Mouse (Mus musculus) B cell, adult 2 months (primary cell): Measurements from ENCODE around the gene Pex11b.
"Not testable (repeated sequence)": the region's sequence is repeated elsewhere in the genome, so short reads cannot be mapped to it uniquely, and the experiment has no call there.

Source experiments
- DNase-seq, 2 experiments: peaks; one replicate each; pipeline ENCODE4 v3.0.0; 2022

The Pex11b gene

DNA sequence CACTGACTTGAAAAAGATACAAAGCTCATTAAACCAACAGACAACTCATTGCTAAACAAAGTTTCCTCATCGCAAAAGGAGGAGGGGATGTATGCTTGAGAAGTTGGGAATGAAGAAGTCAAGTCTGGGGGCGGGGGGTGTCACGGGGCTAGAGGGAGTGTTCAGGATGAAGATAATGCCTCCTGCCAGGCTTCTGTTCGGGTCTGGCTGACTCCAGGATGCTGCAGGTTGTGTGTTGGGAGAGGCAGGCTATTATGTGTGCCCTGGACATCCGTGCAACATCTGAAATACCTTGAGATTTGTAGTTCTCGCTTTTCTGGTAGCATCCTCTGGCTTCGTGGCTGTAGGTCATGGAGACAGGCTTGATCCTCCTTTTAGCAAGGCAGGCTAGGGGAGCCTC lies 43.3 kb downstream of the Pex11b start:
- DNase-seq: no peak

- DNase-seq: no peak
Measured at GRCm38 (mm10) chr3:96679159-96679674, 44.0 kb downstream of the Pex11b start.

DNA sequence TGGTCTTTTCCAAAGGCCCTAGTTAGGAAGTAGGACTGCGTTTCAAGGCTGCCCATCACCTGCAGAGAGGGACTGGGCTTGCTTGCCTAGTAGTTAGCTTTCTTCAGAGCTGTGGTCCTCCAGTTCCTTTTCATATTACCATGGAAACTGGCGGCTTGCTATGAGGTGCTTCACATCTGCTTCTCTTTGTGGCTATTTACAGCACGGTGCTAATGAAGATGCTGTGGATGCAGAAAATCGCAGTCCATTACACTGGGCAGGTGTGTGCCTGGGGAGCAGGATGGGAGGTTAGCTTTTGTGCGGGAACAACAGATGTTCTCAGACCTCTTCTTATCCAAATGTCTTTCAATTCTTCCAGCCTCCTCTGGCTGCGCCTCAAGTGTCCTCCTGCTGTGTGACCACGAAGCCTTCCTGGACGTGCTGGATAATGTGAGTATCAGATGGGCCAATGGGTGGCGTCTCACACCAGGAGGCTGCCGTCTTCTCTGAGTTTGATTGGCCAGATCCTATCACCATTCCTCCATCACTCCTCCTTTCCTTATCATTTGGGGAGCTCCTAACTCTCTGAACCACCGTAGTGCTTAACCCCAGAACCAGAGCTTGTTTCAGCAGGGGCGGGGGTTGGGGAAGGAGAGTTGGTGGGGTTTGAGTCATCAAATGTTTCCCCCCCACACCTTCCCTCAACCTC lies 45.2 kb downstream of the Pex11b start:
- no peak for DNase-seq

GRCm38 (mm10) chr3:96683496-96683895 lies 48.3 kb downstream of the Pex11b start:
- no peak for DNase-seq

DNA sequence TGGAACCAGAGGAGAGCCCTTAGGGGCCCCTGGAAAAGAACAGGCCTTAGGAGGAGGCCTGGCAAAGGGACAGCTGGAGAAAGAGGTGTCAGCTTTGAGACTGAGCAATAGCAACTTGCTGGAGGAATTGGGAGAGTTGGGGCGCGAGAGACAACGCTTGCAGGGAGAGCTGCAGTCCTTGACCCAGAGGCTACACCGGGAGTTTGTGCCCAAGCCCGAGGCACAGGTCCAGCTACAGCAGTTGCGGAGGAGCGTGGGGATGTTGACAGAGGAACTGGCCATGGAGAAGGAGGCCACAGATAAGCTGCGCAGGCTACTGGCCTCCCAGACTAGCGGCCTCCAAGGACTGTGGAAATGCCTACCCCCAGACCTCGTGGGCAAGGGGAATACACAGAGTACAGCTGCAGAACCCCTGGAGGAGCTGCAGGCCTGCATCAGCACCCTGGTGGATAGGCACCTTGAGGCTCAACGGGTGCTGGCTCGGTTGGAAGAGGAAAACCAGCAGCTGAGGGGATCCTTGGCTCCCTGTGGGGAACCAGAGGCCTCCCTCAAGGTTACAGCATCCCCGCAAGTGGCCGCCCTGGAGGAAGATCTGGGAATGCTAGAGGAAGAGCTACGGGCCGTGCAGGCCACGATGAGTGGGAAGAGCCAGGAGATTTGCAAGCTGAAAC lies 49.1 kb downstream of the Pex11b start:
- no peak for DNase-seq

DNA sequence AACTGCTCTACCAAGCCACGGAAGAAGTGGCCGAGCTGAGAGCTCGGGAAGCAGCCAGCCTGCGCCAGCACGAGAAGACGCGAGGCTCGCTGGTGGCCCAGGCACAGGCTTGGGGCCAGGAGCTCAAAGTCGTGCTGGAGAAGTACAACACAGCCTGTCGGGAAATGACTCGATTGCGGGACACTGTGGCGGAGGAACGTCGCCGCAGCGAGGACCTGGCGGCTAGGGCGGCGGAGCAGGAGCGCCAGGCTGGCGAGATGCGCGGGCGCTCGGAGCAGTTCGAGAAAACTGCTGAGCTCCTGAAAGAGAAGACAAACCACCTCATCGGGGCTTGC lies 49.6 kb downstream of the Pex11b start:
- no peak for DNase-seq

DNA sequence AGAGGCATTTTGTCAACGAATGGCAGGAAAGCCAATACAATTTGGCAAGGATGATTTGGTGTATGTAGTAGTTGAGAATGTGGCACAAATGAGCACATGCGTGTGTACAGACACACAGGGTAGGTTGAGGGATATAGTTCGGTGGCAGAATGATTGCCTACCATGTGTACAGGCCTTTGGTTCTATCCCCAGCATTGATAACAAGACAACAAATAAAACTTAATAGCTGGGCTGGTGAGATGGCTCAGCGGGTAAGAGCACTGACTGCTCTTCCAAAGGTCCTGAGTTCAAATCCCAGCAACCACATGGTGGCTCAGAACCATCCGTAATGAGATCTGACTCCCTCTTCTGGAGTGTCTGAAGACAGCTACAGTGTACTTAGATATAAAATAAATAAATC lies 50.9 kb downstream of the Pex11b start:
- DNase-seq: not testable (repeated sequence)

DNA sequence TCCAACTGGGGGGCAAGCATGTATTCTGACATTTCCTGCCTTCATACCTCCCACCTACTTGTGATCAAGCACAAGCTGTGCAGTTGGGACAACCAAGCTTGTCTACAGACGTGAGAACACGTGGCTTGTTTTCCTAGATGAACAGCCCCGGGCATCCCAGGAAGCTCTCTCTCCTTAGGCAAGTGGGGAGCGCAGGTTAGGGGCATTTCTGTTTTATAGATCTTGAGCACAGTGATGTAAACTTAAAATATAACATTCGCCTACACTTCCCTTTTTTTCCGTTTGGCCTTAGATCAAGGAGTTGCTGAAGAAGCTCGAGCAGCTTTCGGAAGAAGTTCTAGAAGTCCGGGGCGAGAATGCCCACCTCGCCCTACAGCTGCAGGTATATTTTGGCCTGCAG lies 53.7 kb downstream of the Pex11b start:
- no peak for DNase-seq

DNA sequence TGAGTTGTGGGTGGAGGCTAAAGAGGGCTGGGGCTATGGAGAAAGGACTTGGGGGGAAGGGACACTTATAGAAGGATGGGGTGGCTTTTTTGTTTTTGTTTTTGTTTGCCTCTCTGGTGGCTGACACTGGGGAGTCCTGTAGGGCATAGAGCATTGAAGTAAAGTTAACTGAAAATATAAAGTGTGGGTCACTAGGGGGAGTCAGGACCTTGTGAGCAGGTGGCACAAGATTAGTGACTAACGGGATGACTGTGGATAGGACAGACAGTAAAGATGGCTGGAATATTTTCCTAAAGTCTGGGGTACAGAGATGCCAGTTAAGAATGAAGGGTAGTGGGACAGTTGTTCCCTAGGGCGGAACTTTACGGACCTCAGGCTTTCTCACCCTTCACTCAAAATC lies 55.1 kb downstream of the Pex11b start:
- no peak for DNase-seq

DNA sequence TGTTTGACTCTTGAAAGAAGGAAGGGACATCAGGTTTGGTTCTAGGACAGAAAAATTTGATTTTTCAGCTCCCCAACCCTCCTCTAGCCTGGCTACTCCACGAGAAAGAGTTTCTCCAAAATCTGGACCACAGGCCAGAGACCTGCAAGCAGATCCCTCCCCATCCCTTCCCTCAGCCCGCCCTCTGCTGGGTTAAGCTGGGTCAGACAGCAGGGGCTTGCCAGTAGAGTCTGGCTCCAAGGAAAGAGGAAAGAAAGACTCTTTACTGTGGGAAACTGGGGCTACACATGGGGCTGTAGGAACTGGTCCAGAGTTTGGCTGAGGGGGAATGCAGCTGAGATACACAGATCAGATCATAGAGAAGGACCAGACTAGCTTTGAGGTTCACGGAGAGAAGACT lies 57.3 kb downstream of the Pex11b start:
- DNase-seq: no peak

DNA sequence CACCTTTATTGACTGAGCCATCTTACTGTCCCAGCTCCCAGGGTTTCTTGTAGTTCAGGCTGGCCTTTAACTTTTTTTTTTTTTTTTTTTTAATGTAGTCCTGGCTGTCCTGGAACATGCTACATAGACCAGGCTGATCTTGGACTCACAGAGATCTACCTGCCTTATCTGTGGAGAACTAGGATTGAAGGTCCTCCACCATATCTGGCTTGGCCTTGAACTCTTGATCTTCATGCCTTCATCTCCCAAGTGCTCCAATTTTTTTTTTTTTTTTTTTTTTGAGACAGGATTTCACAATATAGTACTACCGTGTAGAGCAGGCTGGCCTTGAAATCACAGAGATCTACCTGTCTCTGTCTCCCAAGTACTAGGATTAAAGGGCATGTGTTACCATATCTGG lies 58.4 kb downstream of the Pex11b start:
- DNase-seq: no peak
